Mouse (Mus musculus): ENCODE data around the gene Rgs3. TPM values are rescaled to one million over a fixed set of nuclear protein-coding genes. Genes with fewer than 3 reads are reported as not detected.

Gene Rgs3
- polyA plus RNA-seq, 1 experiment, result 44.0 TPM

DNA sequence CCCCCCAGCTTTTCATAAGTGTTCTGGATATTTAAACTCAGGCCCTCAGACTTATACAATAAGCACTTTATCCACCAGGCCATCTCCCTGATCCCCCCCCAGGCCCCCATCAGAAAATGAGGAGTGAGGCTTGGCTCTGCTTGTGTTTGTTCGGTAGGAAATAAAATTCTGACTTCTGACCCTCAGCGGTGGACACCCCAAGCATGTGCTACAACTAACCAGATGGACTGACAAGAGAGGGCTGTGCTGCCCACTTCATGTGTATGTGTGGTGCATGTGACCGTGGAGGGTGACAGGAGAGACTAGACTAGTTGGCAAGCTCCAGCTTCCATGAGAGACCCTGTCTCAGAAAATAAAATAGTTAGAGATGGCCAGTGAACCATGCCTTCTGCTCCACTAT, 171.2 kb downstream of the Rgs3 start:
- H3K4me3 ChIP-seq (ENCODE audit: insufficient read depth, low read length), result no peak overlapping the region
- H3K27ac ChIP-seq (ENCODE audit: insufficient read depth, low read length), result no peak overlapping the region
- TF ChIP-seq CTCF (IDR thresholded peaks at IDR 0.05; ENCODE audit: borderline replicate concordance, insufficient read depth, low read length) (no peak), POLR2A (IDR thresholded peaks at IDR 0.05; ENCODE audit: low read depth, low read length) (no peak)
- peaks cover 18% of the 10 kb centered on the region; the same call in 1 of the 2 replicates for H3K4me1 ChIP-seq (ENCODE audit: control insufficient read depth, insufficient read depth, low read length)

DNA sequence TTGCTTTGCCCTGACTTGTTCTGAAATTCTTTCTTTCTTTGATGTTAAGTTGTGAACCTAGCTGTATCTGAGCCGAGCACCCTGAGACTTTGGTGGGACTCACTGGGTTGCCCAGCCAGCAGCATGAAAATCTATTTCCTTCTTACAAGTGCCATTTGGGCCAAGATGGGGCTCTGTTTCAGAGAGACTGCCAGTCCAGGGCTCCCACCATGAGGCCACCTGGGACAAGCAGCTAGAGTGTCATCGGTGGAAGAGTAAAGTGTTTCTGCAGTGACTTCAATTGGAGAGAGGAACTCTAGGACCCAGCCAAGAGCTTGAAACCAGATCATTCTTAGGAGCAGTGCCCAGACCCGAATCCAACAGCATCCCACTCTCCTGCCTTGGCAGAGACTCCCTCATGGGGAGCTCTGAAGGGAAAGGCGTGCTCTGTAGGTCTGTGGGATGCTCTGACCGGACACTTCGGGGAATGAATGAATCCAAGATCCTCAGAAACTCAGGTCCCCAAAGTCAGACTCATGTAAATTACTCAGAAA, 171.9 kb downstream of the Rgs3 start:
- Histone ChIP-seq H3K27ac (ENCODE audit: insufficient read depth, low read length) (peak overlapping the region; percentile 95), H3K4me1 (ENCODE audit: control insufficient read depth, insufficient read depth, low read length) (peaks cover 19% of the 10 kb centered on the region; the same call in 1 of the 2 replicates), H3K4me3 (ENCODE audit: insufficient read depth, low read length) (no peak overlapping the region)
- TF ChIP-seq CTCF (IDR thresholded peaks at IDR 0.05; ENCODE audit: borderline replicate concordance, insufficient read depth, low read length) (no peak), POLR2A (IDR thresholded peaks at IDR 0.05; ENCODE audit: low read depth, low read length) (no peak)

DNA sequence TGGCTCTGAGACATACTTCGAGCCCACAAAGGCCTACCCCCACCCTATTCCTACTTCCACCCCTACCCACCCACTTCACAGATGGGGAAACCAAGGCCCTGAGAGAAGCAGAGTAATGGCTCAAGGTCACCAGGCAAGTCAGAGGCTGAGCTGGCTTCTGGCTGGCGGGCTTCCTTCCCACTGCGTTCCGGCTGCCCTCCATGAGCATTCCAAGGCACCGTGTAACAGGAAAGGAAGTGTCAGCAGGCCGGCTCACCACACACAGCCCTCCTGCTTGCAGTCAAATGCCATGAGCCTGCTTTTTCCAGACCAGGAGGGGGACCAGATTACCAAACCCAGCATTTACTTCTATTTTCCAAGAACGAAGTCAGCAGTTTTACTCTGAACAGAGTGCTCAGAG, 172.4 kb downstream of the Rgs3 start:
- Histone ChIP-seq H3K4me3 (ENCODE audit: insufficient read depth, low read length) (no peak overlapping the region), H3K4me1 (ENCODE audit: control insufficient read depth, insufficient read depth, low read length) (peaks cover 19% of the 10 kb centered on the region; the same call in 1 of the 2 replicates), H3K27ac (ENCODE audit: insufficient read depth, low read length) (peak overlapping the region; percentile 95)
- TF ChIP-seq POLR2A (IDR thresholded peaks at IDR 0.05; ENCODE audit: low read depth, low read length), result no peak
- no peak for TF ChIP-seq CTCF (IDR thresholded peaks at IDR 0.05; ENCODE audit: borderline replicate concordance, insufficient read depth, low read length)

DNA sequence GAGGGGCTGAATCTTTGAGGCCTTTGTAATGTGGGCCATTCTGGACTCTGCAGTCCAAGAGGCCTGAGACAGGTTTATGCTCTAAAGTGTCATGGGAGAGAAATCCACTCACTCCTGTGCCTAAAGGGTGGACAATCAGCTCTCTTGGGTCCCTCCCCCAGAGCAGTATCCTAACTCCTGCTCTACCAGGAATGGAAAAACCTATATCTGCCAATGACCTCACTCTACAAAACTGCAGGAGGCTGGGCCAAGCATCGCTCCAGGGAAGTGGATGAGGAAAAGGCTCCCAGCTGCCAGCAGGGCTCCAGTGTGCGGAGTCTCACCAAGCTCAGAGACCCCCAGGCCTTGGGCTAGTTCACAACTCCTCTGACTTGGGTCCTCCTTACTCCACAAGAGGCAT, 173.2 kb downstream of the Rgs3 start:
- H3K4me3 ChIP-seq (ENCODE audit: insufficient read depth, low read length), result no peak overlapping the region
- TF ChIP-seq CTCF (IDR thresholded peaks at IDR 0.05; ENCODE audit: borderline replicate concordance, insufficient read depth, low read length), result no peak
- peak; percentile 50; the same call in 1 of the 2 replicates for TF ChIP-seq POLR2A (IDR thresholded peaks at IDR 0.05; ENCODE audit: low read depth, low read length)
- H3K27ac ChIP-seq (ENCODE audit: insufficient read depth, low read length), result peak overlapping the region; percentile 95
- H3K4me1 ChIP-seq (ENCODE audit: control insufficient read depth, insufficient read depth, low read length), result peaks cover 19% of the 10 kb centered on the region; the same call in 1 of the 2 replicates

DNA sequence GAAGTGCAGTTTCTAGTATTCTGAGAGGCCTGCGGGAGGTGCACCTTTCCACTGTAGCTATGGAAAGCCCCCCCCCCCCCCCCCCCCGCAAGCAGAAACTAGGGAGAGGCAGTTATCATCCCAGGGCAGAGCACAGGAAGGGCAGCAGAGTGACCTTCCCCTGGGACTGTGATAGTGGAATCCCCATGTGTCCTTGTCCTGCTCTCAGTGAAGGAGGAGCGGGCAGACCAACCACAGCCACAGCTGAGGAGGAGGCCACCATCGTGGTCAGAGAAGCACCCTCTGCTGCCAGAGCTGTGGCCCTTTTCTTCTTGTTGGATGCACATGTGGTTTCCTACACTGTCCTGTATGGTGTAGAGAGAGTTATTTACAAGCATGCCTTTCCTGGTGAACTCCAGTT, 174.3 kb downstream of the Rgs3 start:
- TF ChIP-seq POLR2A (IDR thresholded peaks at IDR 0.05; ENCODE audit: low read depth, low read length) (no peak), CTCF (IDR thresholded peaks at IDR 0.05; ENCODE audit: borderline replicate concordance, insufficient read depth, low read length) (no peak)
- no peak overlapping the region for H3K27ac ChIP-seq (ENCODE audit: insufficient read depth, low read length)
- peaks cover 22% of the 10 kb centered on the region for H3K4me1 ChIP-seq (ENCODE audit: control insufficient read depth, insufficient read depth, low read length)
- no peak overlapping the region for H3K4me3 ChIP-seq (ENCODE audit: insufficient read depth, low read length)

DNA sequence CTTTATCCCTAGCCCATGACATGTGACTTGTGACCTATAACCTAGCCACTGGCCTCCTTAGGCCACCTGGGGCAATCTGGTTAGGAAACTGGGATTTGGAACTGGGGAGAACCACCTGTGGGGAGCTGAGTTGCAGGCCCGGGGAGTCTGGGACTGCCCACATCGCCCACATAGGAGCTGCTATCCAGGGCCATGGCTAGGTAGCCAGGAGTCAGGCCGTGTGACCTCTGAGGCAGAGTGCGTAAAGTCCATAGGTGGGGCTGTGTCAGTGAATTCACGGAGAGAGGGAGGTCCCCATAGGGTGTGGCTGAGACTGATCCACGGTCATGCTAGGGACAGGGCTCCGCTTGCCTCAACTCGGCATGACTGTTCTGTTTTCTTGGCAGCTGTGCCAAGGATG, 175.6 kb downstream of the Rgs3 start:
- Histone ChIP-seq H3K4me1 (ENCODE audit: control insufficient read depth, insufficient read depth, low read length) (peaks cover 17% of the 10 kb centered on the region), H3K4me3 (ENCODE audit: insufficient read depth, low read length) (no peak overlapping the region), H3K27ac (ENCODE audit: insufficient read depth, low read length) (no peak overlapping the region)
- TF ChIP-seq CTCF (IDR thresholded peaks at IDR 0.05; ENCODE audit: borderline replicate concordance, insufficient read depth, low read length) (no peak), POLR2A (IDR thresholded peaks at IDR 0.05; ENCODE audit: low read depth, low read length) (no peak)

DNA sequence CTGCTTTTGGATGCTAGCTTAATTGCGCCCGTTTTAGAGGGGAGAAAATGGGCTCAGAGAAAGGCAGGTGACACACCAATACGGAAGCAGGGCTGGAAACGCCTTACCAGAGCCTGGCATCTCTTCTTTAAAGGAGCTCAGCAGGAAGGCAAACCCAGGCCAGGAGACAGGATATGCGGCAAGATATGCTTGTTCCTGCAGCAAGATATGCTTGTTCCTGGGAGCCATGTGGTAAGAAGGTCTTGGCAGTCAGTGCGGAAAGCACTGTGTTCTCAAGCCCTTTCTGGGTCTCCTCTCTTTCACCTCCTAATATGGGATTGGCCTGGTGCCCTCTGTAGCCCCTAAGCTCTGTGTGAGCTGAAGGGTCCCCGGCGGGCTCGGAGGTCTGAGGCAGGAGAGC, 176.2 kb downstream of the Rgs3 start:
- no peak overlapping the region for H3K27ac ChIP-seq (ENCODE audit: insufficient read depth, low read length)
- peaks cover 17% of the 10 kb centered on the region for H3K4me1 ChIP-seq (ENCODE audit: control insufficient read depth, insufficient read depth, low read length)
- no peak for TF ChIP-seq CTCF (IDR thresholded peaks at IDR 0.05; ENCODE audit: borderline replicate concordance, insufficient read depth, low read length)
- TF ChIP-seq POLR2A (IDR thresholded peaks at IDR 0.05; ENCODE audit: low read depth, low read length), result no peak
- no peak overlapping the region for H3K4me3 ChIP-seq (ENCODE audit: insufficient read depth, low read length)

DNA sequence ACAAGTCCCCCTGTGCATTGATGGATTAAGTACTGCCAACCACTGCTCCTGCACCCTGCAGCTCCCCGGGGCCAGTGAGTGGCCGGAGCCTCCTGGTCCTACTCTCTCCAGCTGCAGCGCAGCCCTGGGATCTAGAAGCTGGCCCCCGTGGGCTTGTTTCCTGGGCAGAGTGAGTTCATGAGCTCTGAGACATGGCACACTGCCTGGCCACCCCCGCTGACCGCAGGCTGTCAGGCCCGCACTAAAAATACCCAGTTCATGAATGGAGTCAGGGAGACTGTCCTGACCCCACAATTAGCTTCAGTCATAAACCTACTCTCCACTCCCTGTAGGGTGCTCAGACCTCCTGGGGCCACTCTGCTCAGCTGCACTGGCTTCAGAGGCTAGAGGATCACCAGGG, 176.8 kb downstream of the Rgs3 start:
- no peak overlapping the region for H3K4me3 ChIP-seq (ENCODE audit: insufficient read depth, low read length)
- H3K27ac ChIP-seq (ENCODE audit: insufficient read depth, low read length), result no peak overlapping the region
- no peak for TF ChIP-seq CTCF (IDR thresholded peaks at IDR 0.05; ENCODE audit: borderline replicate concordance, insufficient read depth, low read length)
- TF ChIP-seq POLR2A (IDR thresholded peaks at IDR 0.05; ENCODE audit: low read depth, low read length), result no peak
- H3K4me1 ChIP-seq (ENCODE audit: control insufficient read depth, insufficient read depth, low read length), result peaks cover 17% of the 10 kb centered on the region

DNA sequence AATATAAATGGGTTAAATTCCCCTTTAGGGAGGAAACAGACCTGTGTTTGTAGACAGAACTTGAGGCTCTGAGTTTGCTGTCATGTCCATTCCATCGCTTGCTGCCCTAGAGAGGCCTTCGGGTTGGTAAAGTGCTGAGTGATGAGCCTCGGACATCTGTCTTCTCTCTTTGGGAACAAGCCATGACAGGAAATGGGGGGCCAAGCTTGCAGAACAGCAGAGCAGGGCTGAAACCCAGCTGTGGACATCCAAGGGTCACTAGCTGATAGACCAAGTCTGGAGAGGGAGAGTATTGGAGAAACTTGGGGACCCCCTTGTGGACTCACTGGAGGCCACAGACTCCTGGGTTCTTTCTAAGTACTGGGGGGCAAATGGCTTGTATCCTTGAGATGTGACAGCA, 177.3 kb downstream of the Rgs3 start:
- no peak overlapping the region for H3K4me3 ChIP-seq (ENCODE audit: insufficient read depth, low read length)
- H3K27ac ChIP-seq (ENCODE audit: insufficient read depth, low read length), result no peak overlapping the region
- peaks cover 17% of the 10 kb centered on the region for H3K4me1 ChIP-seq (ENCODE audit: control insufficient read depth, insufficient read depth, low read length)
- TF ChIP-seq CTCF (IDR thresholded peaks at IDR 0.05; ENCODE audit: borderline replicate concordance, insufficient read depth, low read length) (no peak), POLR2A (IDR thresholded peaks at IDR 0.05; ENCODE audit: low read depth, low read length) (no peak)

DNA sequence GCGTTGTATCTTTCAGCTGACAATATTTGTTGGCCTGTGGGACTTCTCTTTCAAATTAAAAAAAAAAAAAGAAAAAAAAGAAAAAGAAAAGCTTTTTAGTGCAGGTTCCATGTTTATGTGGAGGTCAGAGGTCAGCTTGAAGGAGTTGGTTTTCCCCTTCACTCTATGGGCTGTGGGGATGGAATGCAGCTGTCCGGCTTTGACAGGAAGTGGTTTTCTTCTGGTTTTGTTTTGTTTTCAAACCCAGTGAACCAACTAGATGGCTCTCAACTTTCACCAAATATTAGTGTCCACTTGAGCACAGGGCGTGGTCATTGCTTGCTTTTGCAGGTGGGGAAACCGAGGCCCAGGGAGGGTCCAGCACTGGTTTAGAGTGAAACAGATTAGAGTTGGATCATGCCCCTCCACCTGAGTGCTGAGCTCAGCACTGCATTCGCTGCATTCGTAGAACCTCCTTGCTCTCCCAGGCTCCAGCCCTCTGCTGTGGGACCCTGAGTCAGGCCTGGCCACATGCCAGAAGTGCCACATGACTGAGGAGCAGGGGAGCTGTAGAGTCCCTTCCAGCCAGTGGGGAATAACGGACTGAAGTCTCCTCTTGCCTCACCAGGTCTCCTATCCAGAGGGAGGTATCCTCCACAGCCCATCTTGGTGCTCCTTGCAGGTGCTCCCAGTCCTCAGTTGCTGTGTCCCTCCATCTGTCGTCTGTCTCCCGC, 178.5 kb downstream of the Rgs3 start:
- H3K4me1 ChIP-seq (ENCODE audit: control insufficient read depth, insufficient read depth, low read length), result peaks cover 13% of the 10 kb centered on the region; the same call in 1 of the 2 replicates
- H3K27ac ChIP-seq (ENCODE audit: insufficient read depth, low read length), result peak overlapping the region; percentile 26

More for the DNA sequence above, 178.5 kb downstream of the Rgs3 start:
- no peak for TF ChIP-seq POLR2A (IDR thresholded peaks at IDR 0.05; ENCODE audit: low read depth, low read length)
- no peak for TF ChIP-seq CTCF (IDR thresholded peaks at IDR 0.05; ENCODE audit: borderline replicate concordance, insufficient read depth, low read length)
- H3K4me3 ChIP-seq (ENCODE audit: insufficient read depth, low read length), result no peak overlapping the region
